Mouse (Mus musculus) inflammation-experienced regulatory T-cells, adult 6 months (primary cell): ENCODE measurements around the gene Tmem254a. TPM values are rescaled to one million over a fixed set of nuclear protein-coding genes. Genes with fewer than 3 reads are reported as not detected.
"Not testable (repeated sequence)": the region's sequence is repeated elsewhere in the genome, so short reads cannot be mapped to it uniquely, and the experiment has no call there.

Experiments
- ATAC-seq: one replicate; pipeline ENCODE4 v1.8.0; 2017
- polyA plus RNA-seq, 3 experiments: library from polyadenylated mRNA; unstranded; fragments of 100-300 nt; shearing (Covaris generic); gene quantifications; one replicate each; pipeline ENCODE4 v1.2.1; 2017

Tmem254a gene
- polyA plus RNA-seq, result 1 to 10 TPM; 2.7 to 8.9 (median 4.3) TPM

DNA sequence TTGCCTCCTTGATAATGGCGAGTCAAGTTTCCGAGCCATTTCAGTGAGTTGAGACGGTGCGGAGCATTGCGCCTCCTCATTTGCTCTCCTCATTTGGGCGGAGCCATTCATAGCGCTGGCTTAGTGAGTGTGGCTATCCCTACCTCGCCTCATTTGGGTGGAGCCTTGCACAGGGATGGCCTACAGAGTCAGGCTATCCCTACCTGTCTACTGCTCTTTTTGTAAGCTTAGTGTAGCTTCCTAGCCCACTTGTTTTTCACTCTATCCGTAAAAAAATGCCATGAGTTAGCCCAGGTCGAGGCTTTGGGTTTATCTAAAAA lies at the start of gene Tmem254a:
Tmem254a (minus strand) TSS at position 111 of the 320 bp plus-strand sequence.
- peak; percentile 91 for ATAC-seq

- ATAC-seq, result not testable (repeated sequence)
Observed at GRCm38 (mm10) chr14:25957861-25958260, 30.4 kb upstream of the Tmem254a start.

GRCm38 (mm10) chr14:25938004-25938403 lies 10.5 kb upstream of the Tmem254a start, which contains the start of gene Cphx1:
TSS of gene Cphx1 (plus strand) at chr14:25938304.
- ATAC-seq, result not testable (repeated sequence)

- not testable (repeated sequence) for ATAC-seq
Observed at GRCm38 (mm10) chr14:25936867-25937630, 9.6 kb upstream of the Tmem254a start.

DNA sequence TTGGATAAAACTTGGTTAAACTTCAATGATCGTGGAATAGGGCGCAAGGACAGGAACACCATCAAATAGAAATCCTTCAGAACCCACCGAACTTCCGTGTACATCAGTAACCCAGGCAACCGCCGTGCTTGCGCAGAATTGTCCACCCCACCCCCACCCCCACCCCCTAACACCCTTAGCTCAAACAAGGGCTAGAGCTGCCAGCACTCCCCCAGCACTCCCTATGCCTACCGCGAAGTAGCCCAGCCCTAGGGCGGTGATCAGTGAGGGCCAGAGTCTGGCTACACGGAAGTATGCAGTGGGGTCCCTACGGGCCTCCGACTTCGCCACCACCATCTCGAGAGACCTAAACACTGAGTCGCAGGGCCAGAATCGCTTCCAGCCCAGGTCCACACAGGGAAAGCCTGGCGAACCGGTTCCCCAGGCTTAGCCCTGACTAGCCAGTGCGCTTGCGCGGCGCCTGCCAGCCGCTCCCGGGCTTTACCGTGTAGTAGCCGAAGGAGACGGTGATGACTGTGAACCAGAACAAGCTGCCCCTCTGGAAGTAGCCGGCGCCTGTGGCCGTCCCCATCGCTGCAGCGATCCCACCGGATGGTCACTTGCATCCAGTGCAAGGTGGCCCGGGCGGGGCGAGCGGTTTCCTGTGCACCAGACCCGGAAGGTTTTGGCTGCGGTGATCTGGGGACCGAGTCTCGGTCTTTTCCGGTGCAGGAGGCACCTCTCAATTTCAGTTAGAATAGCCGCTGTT lies 484 bp downstream of the Tmem254a start:
- peak; percentile 55 for ATAC-seq

DNA sequence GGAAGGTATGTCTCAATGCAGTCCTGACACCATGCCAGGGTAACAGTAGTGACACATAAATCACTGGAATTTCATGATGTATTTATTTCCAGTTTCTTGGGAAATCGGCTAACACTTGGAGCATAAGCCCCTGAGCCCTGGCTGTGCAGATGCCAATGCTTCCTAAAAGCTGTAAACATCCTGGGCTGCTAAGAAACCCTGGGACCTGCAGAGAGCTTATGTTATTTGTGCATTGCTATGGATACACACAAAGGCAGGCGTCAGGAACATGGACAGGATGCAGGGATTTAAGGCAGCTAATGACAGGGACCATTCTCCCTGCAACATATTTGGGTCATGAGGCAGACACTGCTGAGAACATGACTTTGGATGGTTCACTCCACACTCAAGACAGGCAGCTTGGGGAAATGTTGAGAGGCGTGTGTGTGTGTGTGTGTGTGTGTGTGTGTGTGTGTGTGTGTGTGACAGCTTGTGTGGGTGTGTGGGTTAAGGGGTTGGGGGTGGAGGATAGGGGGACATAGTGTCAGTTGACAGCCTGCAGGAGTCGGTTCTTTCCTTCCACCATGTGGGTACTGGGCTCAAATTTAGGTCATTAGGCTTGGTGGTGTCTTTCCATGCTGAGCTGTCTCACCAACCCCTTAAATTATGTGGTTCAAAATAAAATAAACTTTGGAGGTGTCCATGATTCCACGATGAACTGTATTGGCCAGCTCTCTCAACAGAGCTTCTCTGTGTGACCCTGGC lies 8.9 kb downstream of the Tmem254a start:
- not testable (repeated sequence) for ATAC-seq

DNA sequence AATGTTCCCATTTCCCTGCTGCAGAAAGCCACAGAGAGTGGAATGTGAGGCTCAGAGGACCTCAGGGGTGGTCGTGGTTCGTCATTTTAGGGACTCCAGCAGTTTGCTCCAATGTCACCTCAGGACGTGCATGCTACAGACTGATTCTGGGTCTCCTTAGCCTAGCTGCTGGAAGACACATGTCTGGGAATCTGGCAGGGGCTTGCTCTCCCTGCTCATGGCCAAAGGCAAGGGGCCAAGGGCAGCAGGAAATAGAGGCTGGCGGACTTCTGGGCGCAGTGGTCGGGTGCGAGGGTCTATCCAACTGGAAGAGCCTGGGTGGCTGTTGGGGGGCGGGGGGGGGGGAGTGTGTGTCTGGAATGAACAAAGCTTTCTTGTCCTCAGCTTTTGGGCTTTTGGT lies 18.5 kb downstream of the Tmem254a start:
- not testable (repeated sequence) for ATAC-seq

- not testable (repeated sequence) for ATAC-seq
Observed at GRCm38 (mm10) chr14:25907272-25907671, 20.2 kb downstream of the Tmem254a start.

GRCm38 (mm10) chr14:25905243-25905642 lies 22.2 kb downstream of the Tmem254a start:
- ATAC-seq, result not testable (repeated sequence)

- not testable (repeated sequence) for ATAC-seq
Observed at GRCm38 (mm10) chr14:25903000-25903399, 24.5 kb downstream of the Tmem254a start, which contains the start of gene Plac9a. TSS of gene Plac9a (minus strand) at chr14:25903100.

GRCm38 (mm10) chr14:25895686-25896085 lies 31.8 kb downstream of the Tmem254a start:
- ATAC-seq, result not testable (repeated sequence)

DNA sequence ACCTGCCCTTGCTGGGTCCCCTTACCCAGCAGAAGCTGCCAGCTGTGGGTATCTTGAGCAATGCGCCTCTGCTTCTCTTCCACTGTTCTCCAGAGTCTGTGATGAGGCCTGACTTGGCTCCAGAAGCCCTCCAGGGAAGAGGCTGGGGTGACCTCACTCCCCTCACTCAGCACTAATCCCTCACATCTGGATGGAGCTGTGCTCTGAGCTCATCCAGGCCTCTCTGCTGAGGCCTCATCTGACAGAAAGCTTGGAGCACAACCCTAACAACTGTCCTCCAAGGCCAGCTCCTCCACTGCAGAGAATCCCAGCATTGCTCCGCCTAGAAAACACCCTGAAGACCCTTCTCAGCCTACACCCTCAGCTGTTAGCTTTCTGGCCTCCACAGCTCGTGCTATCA lies 32.9 kb downstream of the Tmem254a start:
- not testable (repeated sequence) for ATAC-seq

DNA sequence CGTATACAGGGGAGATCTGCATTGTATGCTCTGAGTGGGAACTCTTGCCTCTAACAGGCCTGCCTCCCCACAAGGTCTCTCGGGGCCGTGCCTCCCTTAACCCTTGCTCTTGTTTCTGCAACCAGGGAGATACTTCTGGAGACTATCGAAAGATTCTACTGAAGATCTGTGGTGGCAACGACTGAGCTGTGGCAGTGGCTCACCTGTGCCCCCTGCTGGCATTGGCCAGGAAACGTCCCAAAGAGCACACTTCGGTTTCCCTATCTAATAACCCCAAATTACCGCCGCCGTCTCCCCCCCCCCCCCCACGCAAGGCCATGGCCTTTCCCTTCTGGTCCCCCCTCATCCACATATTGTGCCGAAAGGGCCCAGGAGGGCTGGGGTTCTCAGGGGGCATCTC lies 41.6 kb downstream of the Tmem254a start:
- peak; percentile 46 for ATAC-seq

- not testable (repeated sequence) for ATAC-seq
Observed at GRCm38 (mm10) chr14:25881769-25882168, 45.7 kb downstream of the Tmem254a start.

DNA sequence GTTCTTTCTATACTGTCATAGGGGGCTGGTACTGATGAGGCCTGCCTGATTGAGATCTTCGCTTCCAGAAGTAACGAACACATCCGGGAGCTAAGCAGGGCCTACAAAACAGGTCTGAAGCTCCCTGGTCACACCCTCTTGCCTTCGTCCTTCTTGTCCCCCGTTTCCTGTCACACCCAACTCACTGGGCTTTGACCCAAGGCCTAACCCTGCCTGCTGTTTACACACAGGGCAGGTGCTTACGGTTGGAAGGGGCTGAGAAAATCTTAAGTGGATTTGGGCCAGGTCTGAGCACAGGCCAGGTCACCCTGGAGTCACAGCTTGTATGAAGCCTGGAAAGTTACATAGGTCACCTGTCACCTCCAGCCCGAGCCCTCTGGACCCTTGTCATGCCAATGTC lies 50.8 kb downstream of the Tmem254a start:
- ATAC-seq, result not testable (repeated sequence)

Other genes starting within 250 kb of the Tmem254a start
- 10 to 100 TPM; 19.9 to 30.3 (median 23.0) TPM for gene Ppif, start 233.5 kb downstream of the Tmem254a start, polyA plus RNA-seq
- under 1 TPM; 0.11 to 0.28 (median 0.23) TPM for gene Zcchc24, start 158.6 kb downstream of the Tmem254a start, polyA plus RNA-seq
- 10 to 100 TPM; 55.1 to 93.1 (median 65.4) TPM for gene Anxa11, start 85.5 kb downstream of the Tmem254a start, polyA plus RNA-seq
- gene Plac9a, start 24.6 kb downstream of the Tmem254a start, polyA plus RNA-seq, result not detected
- gene Cphx1, start 10.6 kb upstream of the Tmem254a start, polyA plus RNA-seq, result not detected
- gene Duxbl1, start 50.9 kb upstream of the Tmem254a start, polyA plus RNA-seq, result not detected
- gene Gm9780, start 115.0 kb upstream of the Tmem254a start, polyA plus RNA-seq, result not detected
- 10 to 100 TPM; 25.1 to 93.3 (median 41.0) TPM for gene Tmem254c, start 139.7 kb upstream of the Tmem254a start, polyA plus RNA-seq
- gene Cphx2, start 153.8 kb upstream of the Tmem254a start, polyA plus RNA-seq, result under 1 TPM in 1 of 3 experiments, not detected in 2; 0.33 TPM
- not detected for gene Cphx3, start 154.6 kb upstream of the Tmem254a start, polyA plus RNA-seq
- gene Duxbl2, start 190.7 kb upstream of the Tmem254a start, polyA plus RNA-seq, result not detected